Mouse (Mus musculus) kidney, embryonic 14.5 days (tissue): ENCODE data around the gene Hsd17b1. TPM values are rescaled to one million over a fixed set of nuclear protein-coding genes. Genes with fewer than 3 reads are reported as not detected.

Experiments
- ATAC-seq: fragments of 200-750 bp; cut with Nextera tagmentation; 2 replicates; pipeline ENCODE4 v1.8.0; 2017; ENCODE audit warnings: moderate number of reproducible peaks, mild to moderate bottlenecking, moderate TSS enrichment, moderate library complexity; ENCODE audit not compliant: low FRiP score, low TSS enrichment
- H3K27ac ChIP-seq: fragments of 300-500 bp; sonication (generic); 2 replicates; pipeline ENCODE4 v1.5.1; 2014; ENCODE audit warnings: low read depth, mild to moderate bottlenecking, low read length, moderate library complexity, mixed read lengths
- H3K27me3 ChIP-seq: fragments of 300-500 bp; sonication (generic); 2 replicates; pipeline ENCODE4 v1.6.1; 2014; ENCODE audit warnings: mild to moderate bottlenecking, low read length; ENCODE audit not compliant: control insufficient read depth, insufficient read depth
- H3K36me3 ChIP-seq: fragments of 300-500 bp; sonication (generic); 2 replicates; pipeline ENCODE4 v1.6.1; 2014; ENCODE audit warnings: low read length, mixed read lengths; ENCODE audit not compliant: control insufficient read depth, insufficient read depth
- H3K4me1 ChIP-seq: fragments of 300-500 bp; sonication (generic); 2 replicates; pipeline ENCODE4 v1.6.1; 2014; ENCODE audit warnings: low read length, mixed read lengths; ENCODE audit not compliant: control insufficient read depth, insufficient read depth
- H3K4me2 ChIP-seq: fragments of 300-500 bp; sonication (generic); replicated peaks from 2 replicates; pipeline ENCODE4 v1.6.1; 2014; ENCODE audit warnings: low read depth, mild to moderate bottlenecking, low read length
- H3K4me3 ChIP-seq: fragments of 300-500 bp; sonication (generic); 2 replicates; pipeline ENCODE4 v1.5.1; 2014; ENCODE audit warnings: mild to moderate bottlenecking, low read length
- H3K9ac ChIP-seq: fragments of 300-500 bp; sonication (generic); 2 replicates; pipeline ENCODE4 v1.6.1; 2014; ENCODE audit warnings: low read depth, mild to moderate bottlenecking, low read length, moderate library complexity
- H3K9me3 ChIP-seq: fragments of 300-500 bp; sonication (generic); 2 replicates; pipeline ENCODE4 v1.6.1; 2016; ENCODE audit warnings: low read length; ENCODE audit not compliant: control insufficient read depth
- WGBS: fragments of 180-500 bp; shearing (Covaris S2); extraction: QIAGEN DNeasy Blood & Tissue Kit; methylation state at CpG from one replicate; pipeline ENCODE4 v1.1.7; 2014; 5-methylcytosine and 5-hydroxymethylcytosine counted together
- polyA plus RNA-seq: library from polyadenylated mRNA; unstranded; fragments of >200 nt; fragmentation: Nextera tagmentation; extraction: Ambion mirVana; gene quantifications from 2 replicates; pipeline ENCODE4 v1.2.1, GENCODE M21; 2014

The Hsd17b1 gene
- polyA plus RNA-seq, 1 experiment from 2014 or later, result 0.16 TPM

- H3K9ac ChIP-seq, result no peak overlapping the region
- H3K27ac ChIP-seq, result no peak overlapping the region
- peaks cover 7% of the 10 kb centered on the region; the same call in 1 of the 2 replicates for H3K4me1 ChIP-seq
- no peaks in the 10 kb centered on the region for H3K27me3 ChIP-seq
- no peak overlapping the region for H3K4me2 ChIP-seq
- no peak for ATAC-seq
- H3K9me3 ChIP-seq, result 0 out of 2 replicates have a peak, but pooled peaks cover 3% of the 10 kb centered on the region
- no peak overlapping the region for H3K4me3 ChIP-seq
- H3K36me3 ChIP-seq, result peaks cover 14% of the 10 kb centered on the region; the same call in 1 of the 2 replicates
- 83% methylated on average over 14 of the region's 14 CpGs for whole genome bisulfite sequencing
Measured at GRCm38 (mm10) chr11:101055418-101055817, 22.8 kb upstream of the Hsd17b1 start.

- WGBS, result 57% methylated on average over 8 of the region's 8 CpGs
- H3K9ac ChIP-seq, result peak overlapping the region; percentile 13; the same call in 1 of the 2 replicates
Measured at GRCm38 (mm10) chr11:101056885-101057284, 21.3 kb upstream of the Hsd17b1 start.

GRCm38 (mm10) chr11:101057860-101058259, 20.4 kb upstream of the Hsd17b1 start:
- Histone ChIP-seq H3K27me3 (no peaks in the 10 kb centered on the region), H3K27ac (no peak overlapping the region), H3K4me2 (no peak overlapping the region), H3K36me3 (peaks cover 15% of the 10 kb centered on the region; the same call in 1 of the 2 replicates), H3K4me3 (no peak overlapping the region), H3K9me3 (0 out of 2 replicates have a peak, but pooled peaks cover 3% of the 10 kb centered on the region), H3K4me1 (peaks cover 13% of the 10 kb centered on the region), H3K9ac (no peak overlapping the region)
- 39% methylated on average over 5 of the region's 5 CpGs for WGBS
- no peak; the same call in 1 of the 2 replicates for ATAC-seq

More at GRCm38 (mm10) chr11:101056885-101057284, 21.3 kb upstream of the Hsd17b1 start:
- peaks cover 8% of the 10 kb centered on the region; the same call in 1 of the 2 replicates for H3K4me1 ChIP-seq
- H3K36me3 ChIP-seq, result peaks cover 11% of the 10 kb centered on the region; the same call in 1 of the 2 replicates
- no peak for ATAC-seq
- no peaks in the 10 kb centered on the region for H3K27me3 ChIP-seq
- H3K27ac ChIP-seq, result 0 out of 2 replicates have a peak overlapping the region, but pooled peaks have one; percentile 14
- H3K4me3 ChIP-seq, result no peak overlapping the region
- H3K9me3 ChIP-seq, result 0 out of 2 replicates have a peak, but pooled peaks cover 3% of the 10 kb centered on the region
- no peak overlapping the region for H3K4me2 ChIP-seq

GRCm38 (mm10) chr11:101058726-101059125, 19.5 kb upstream of the Hsd17b1 start:
- H3K27ac ChIP-seq, result no peak overlapping the region
- no peaks in the 10 kb centered on the region for H3K27me3 ChIP-seq
- 0 out of 2 replicates have a peak, but pooled peaks cover 2% of the 10 kb centered on the region for H3K9me3 ChIP-seq
- no peak overlapping the region for H3K4me3 ChIP-seq
- no peak overlapping the region for H3K9ac ChIP-seq
- no peak overlapping the region for H3K4me2 ChIP-seq
- no peak for ATAC-seq
- H3K4me1 ChIP-seq, result peaks cover 22% of the 10 kb centered on the region
- WGBS, result 40% methylated on average over 5 of the region's 5 CpGs
- H3K36me3 ChIP-seq, result peaks cover 12% of the 10 kb centered on the region; the same call in 1 of the 2 replicates

GRCm38 (mm10) chr11:101059473-101059872, 18.7 kb upstream of the Hsd17b1 start:
- no peak for ATAC-seq
- Histone ChIP-seq H3K4me1 (peaks cover 25% of the 10 kb centered on the region), H3K27ac (peak overlapping the region; percentile 80; the same call in 1 of the 2 replicates), H3K36me3 (peaks cover 12% of the 10 kb centered on the region; the same call in 1 of the 2 replicates), H3K27me3 (no peaks in the 10 kb centered on the region), H3K4me2 (no peak overlapping the region), H3K4me3 (no peak overlapping the region), H3K9ac (no peak overlapping the region), H3K9me3 (no peaks in the 10 kb centered on the region)
- WGBS, result 80% methylated on average over 10 of the region's 10 CpGs

- peak overlapping the region; percentile 80 for H3K27ac ChIP-seq
- no peak overlapping the region for H3K4me2 ChIP-seq
- no peaks in the 10 kb centered on the region for H3K27me3 ChIP-seq
- H3K36me3 ChIP-seq, result peaks cover 9% of the 10 kb centered on the region; the same call in 1 of the 2 replicates
- no peak overlapping the region for H3K9ac ChIP-seq
- H3K4me1 ChIP-seq, result peaks cover 25% of the 10 kb centered on the region
- no peak for ATAC-seq
- no peaks in the 10 kb centered on the region for H3K9me3 ChIP-seq
- no peak overlapping the region for H3K4me3 ChIP-seq
- 50% methylated on average over 8 of the region's 8 CpGs for WGBS
Measured at GRCm38 (mm10) chr11:101060126-101060525, 18.1 kb upstream of the Hsd17b1 start.

GRCm38 (mm10) chr11:101061049-101061448, 17.2 kb upstream of the Hsd17b1 start:
- peaks cover 25% of the 10 kb centered on the region for H3K4me1 ChIP-seq
- H3K36me3 ChIP-seq, result peaks cover 8% of the 10 kb centered on the region; the same call in 1 of the 2 replicates
- ATAC-seq, result no peak
- H3K27me3 ChIP-seq, result no peaks in the 10 kb centered on the region
- no peak overlapping the region for H3K9ac ChIP-seq
- no peak overlapping the region for H3K4me3 ChIP-seq
- H3K27ac ChIP-seq, result peak overlapping the region; percentile 24; the same call in 1 of the 2 replicates
- H3K9me3 ChIP-seq, result no peaks in the 10 kb centered on the region
- H3K4me2 ChIP-seq, result no peak overlapping the region
- 90% methylated on average over 5 of the region's 5 CpGs for WGBS

GRCm38 (mm10) chr11:101062165-101062884, 15.9 kb upstream of the Hsd17b1 start:
- H3K27me3 ChIP-seq, result no peaks in the 10 kb centered on the region
- H3K4me3 ChIP-seq, result no peak overlapping the region
- H3K27ac ChIP-seq, result peak overlapping the region; percentile 87; the same call in 1 of the 2 replicates
- H3K9ac ChIP-seq, result no peak overlapping the region
- H3K4me1 ChIP-seq, result peaks cover 25% of the 10 kb centered on the region
- no peaks in the 10 kb centered on the region for H3K9me3 ChIP-seq
- H3K36me3 ChIP-seq, result peaks cover 7% of the 10 kb centered on the region; the same call in 1 of the 2 replicates
- no peak for ATAC-seq
- H3K4me2 ChIP-seq, result no peak overlapping the region
- WGBS, result 81% methylated on average over 12 of the region's 12 CpGs
